Mouse (Mus musculus) embryonic facial prominence, embryonic 13.5 days (tissue): ENCODE measurements around the gene Htr1d. TPM values are rescaled to one million over a fixed set of nuclear protein-coding genes. Genes with fewer than 3 reads are reported as not detected.

Source experiments
- ATAC-seq: fragments of 200-750 bp; cut with Nextera tagmentation; 2 replicates; pipeline ENCODE4 v1.8.0; 2017; ENCODE audit warnings: low read depth; ENCODE audit not compliant: insufficient number of reproducible peaks, insufficient read depth, low FRiP score, low TSS enrichment
- H3K27ac ChIP-seq: fragments of 300-500 bp; sonication (generic); 2 replicates; pipeline ENCODE4 v1.5.1; 2015; ENCODE audit warnings: moderate library complexity, mild to moderate bottlenecking, inconsistent platforms
- H3K27me3 ChIP-seq: fragments of 300-500 bp; sonication (generic); 2 replicates; pipeline ENCODE4 v1.6.1; 2015; ENCODE audit warnings: mild to moderate bottlenecking, inconsistent platforms
- H3K36me3 ChIP-seq: fragments of 300-500 bp; sonication (generic); 2 replicates; pipeline ENCODE4 v1.6.1; 2015; ENCODE audit warnings: mild to moderate bottlenecking, inconsistent platforms
- H3K4me1 ChIP-seq: fragments of 300-500 bp; sonication (generic); 2 replicates; pipeline ENCODE4 v1.6.1; 2015; ENCODE audit warnings: inconsistent platforms
- H3K4me2 ChIP-seq: fragments of 300-500 bp; sonication (generic); 2 replicates; pipeline ENCODE4 v1.6.1; 2015; ENCODE audit warnings: moderate library complexity, mild to moderate bottlenecking, inconsistent platforms
- H3K4me3 ChIP-seq: fragments of 300-500 bp; sonication (generic); 2 replicates; pipeline ENCODE4 v1.5.1; 2015; ENCODE audit warnings: mild to moderate bottlenecking, inconsistent platforms
- H3K9ac ChIP-seq: fragments of 300-500 bp; sonication (generic); 2 replicates; pipeline ENCODE4 v1.6.1; 2015; ENCODE audit warnings: mild to moderate bottlenecking, inconsistent platforms
- H3K9me3 ChIP-seq: fragments of 300-500 bp; sonication (generic); 2 replicates; pipeline ENCODE4 v1.6.1; 2016; ENCODE audit warnings: inconsistent platforms
- WGBS: fragments of 180-500 bp; shearing (Covaris S2); methylation state at CpG from one replicate; pipeline ENCODE4 v1.1.7; 2015; ENCODE audit warnings: mixed read lengths; 5-methylcytosine and 5-hydroxymethylcytosine counted together
- polyA plus RNA-seq: library from polyadenylated mRNA; unstranded; fragments of >200 nt; fragmentation: Nextera tagmentation; extraction: Ambion mirVana; gene quantifications from 2 replicates; pipeline ENCODE4 v1.2.1, GENCODE M21; 2015

Gene Htr1d
- polyA plus RNA-seq, 1 experiment from 2014 or later = 0.56 TPM

- Histone ChIP-seq H3K27me3 (peaks cover 66% of the 10 kb centered on the region), H3K4me2 (peak overlapping the region; percentile 98), H3K4me3 (peak overlapping the region; percentile 58), H3K9ac (peak overlapping the region; percentile 73), H3K4me1 (peaks cover 12% of the 10 kb centered on the region), H3K36me3 (no peaks in the 10 kb centered on the region), H3K9me3 (no peaks in the 10 kb centered on the region), H3K27ac (no peak overlapping the region)
- ATAC-seq = peak; percentile 57; the same call in 1 of the 2 replicates
- 1% methylated on average over 70 of the region's 70 CpGs for WGBS
Observed at GRCm38 (mm10) chr4:136424120-136424999, 1.0 kb downstream of the Htr1d start.

GRCm38 (mm10) chr4:136425000-136425288 lies 1.6 kb downstream of the Htr1d start:
- H3K4me3 ChIP-seq = peak overlapping the region; percentile 58
- peaks cover 61% of the 10 kb centered on the region for H3K27me3 ChIP-seq
- no peaks in the 10 kb centered on the region for H3K9me3 ChIP-seq
- H3K9ac ChIP-seq = peak overlapping the region; percentile 73
- H3K4me2 ChIP-seq = peak overlapping the region; percentile 98
- no peak for ATAC-seq
- H3K36me3 ChIP-seq = no peaks in the 10 kb centered on the region
- no peak overlapping the region for H3K27ac ChIP-seq
- H3K4me1 ChIP-seq = peaks cover 12% of the 10 kb centered on the region
- 3% methylated on average over 15 of the region's 15 CpGs for WGBS

GRCm38 (mm10) chr4:136430609-136431375 lies 7.5 kb downstream of the Htr1d start:
- no peak for ATAC-seq
- H3K4me3 ChIP-seq = no peak overlapping the region
- peak overlapping the region; percentile 2; the same call in 1 of the 2 replicates for H3K27ac ChIP-seq
- H3K4me2 ChIP-seq = no peak overlapping the region
- H3K27me3 ChIP-seq = peaks cover 13% of the 10 kb centered on the region
- H3K9ac ChIP-seq = no peak overlapping the region
- no peaks in the 10 kb centered on the region for H3K9me3 ChIP-seq
- 35% methylated on average over 11 of the region's 11 CpGs for WGBS
- H3K4me1 ChIP-seq = peaks cover 15% of the 10 kb centered on the region
- no peaks in the 10 kb centered on the region for H3K36me3 ChIP-seq

- Histone ChIP-seq H3K4me3 (no peak overlapping the region), H3K4me2 (no peak overlapping the region), H3K9me3 (no peaks in the 10 kb centered on the region), H3K36me3 (no peaks in the 10 kb centered on the region), H3K9ac (no peak overlapping the region), H3K4me1 (peaks cover 15% of the 10 kb centered on the region), H3K27me3 (peaks cover 8% of the 10 kb centered on the region), H3K27ac (no peak overlapping the region)
- 2% methylated on average over 3 of the region's 3 CpGs for WGBS
- no peak for ATAC-seq
Observed at GRCm38 (mm10) chr4:136431376-136431693, 8.0 kb downstream of the Htr1d start.

- Histone ChIP-seq H3K4me1 (peaks cover 15% of the 10 kb centered on the region), H3K27me3 (no peaks in the 10 kb centered on the region), H3K36me3 (no peaks in the 10 kb centered on the region), H3K4me3 (no peak overlapping the region), H3K9me3 (no peaks in the 10 kb centered on the region), H3K27ac (no peak overlapping the region), H3K9ac (no peak overlapping the region), H3K4me2 (no peak overlapping the region)
- ATAC-seq = 0 out of 2 replicates have a peak, but pooled peaks have one; percentile 52
- WGBS = 70% methylated on average over 4 of the region's 4 CpGs
Observed at GRCm38 (mm10) chr4:136434029-136434428, 10.7 kb downstream of the Htr1d start.

- WGBS = 50% methylated on average over 4 of the region's 4 CpGs
- no peak overlapping the region for H3K9ac ChIP-seq
- H3K27me3 ChIP-seq = no peaks in the 10 kb centered on the region
- H3K4me1 ChIP-seq = no peaks in the 10 kb centered on the region
- no peak overlapping the region for H3K4me3 ChIP-seq
- H3K9me3 ChIP-seq = no peaks in the 10 kb centered on the region
- ATAC-seq = no peak
- H3K27ac ChIP-seq = no peak overlapping the region
- H3K36me3 ChIP-seq = no peaks in the 10 kb centered on the region
- H3K4me2 ChIP-seq = no peak overlapping the region
Observed at GRCm38 (mm10) chr4:136439106-136439505, 15.8 kb downstream of the Htr1d start.

GRCm38 (mm10) chr4:136441354-136442043 lies 18.2 kb downstream of the Htr1d start:
- 84% methylated on average over 15 of the region's 15 CpGs for WGBS
- no peaks in the 10 kb centered on the region for H3K36me3 ChIP-seq
- no peak overlapping the region for H3K27ac ChIP-seq
- H3K4me2 ChIP-seq = no peak overlapping the region
- H3K27me3 ChIP-seq = no peaks in the 10 kb centered on the region
- no peak overlapping the region for H3K4me3 ChIP-seq
- ATAC-seq = no peak
- H3K9me3 ChIP-seq = no peaks in the 10 kb centered on the region
- H3K4me1 ChIP-seq = no peaks in the 10 kb centered on the region
- H3K9ac ChIP-seq = no peak overlapping the region

- H3K27me3 ChIP-seq = no peaks in the 10 kb centered on the region
- 77% methylated on average over 4 of the region's 4 CpGs for WGBS
Observed at GRCm38 (mm10) chr4:136444561-136444960, 21.2 kb downstream of the Htr1d start.

GRCm38 (mm10) chr4:136449795-136450194 lies 26.5 kb downstream of the Htr1d start:
- Histone ChIP-seq H3K4me3 (no peak overlapping the region), H3K9me3 (no peaks in the 10 kb centered on the region), H3K27me3 (no peaks in the 10 kb centered on the region), H3K4me2 (no peak overlapping the region), H3K27ac (no peak overlapping the region), H3K4me1 (no peaks in the 10 kb centered on the region; the same call in 1 of the 2 replicates), H3K36me3 (no peaks in the 10 kb centered on the region), H3K9ac (no peak overlapping the region)
- 90% methylated on average over 5 of the region's 5 CpGs for WGBS
- ATAC-seq = no peak

More at GRCm38 (mm10) chr4:136444561-136444960, 21.2 kb downstream of the Htr1d start:
- Histone ChIP-seq H3K36me3 (no peaks in the 10 kb centered on the region), H3K4me1 (no peaks in the 10 kb centered on the region), H3K9ac (no peak overlapping the region), H3K4me3 (no peak overlapping the region), H3K9me3 (no peaks in the 10 kb centered on the region), H3K27ac (no peak overlapping the region), H3K4me2 (no peak overlapping the region)
- ATAC-seq = no peak

GRCm38 (mm10) chr4:136450271-136450670 lies 26.9 kb downstream of the Htr1d start:
- H3K9me3 ChIP-seq = no peaks in the 10 kb centered on the region
- no peak for ATAC-seq
- H3K4me3 ChIP-seq = no peak overlapping the region
- peaks cover 5% of the 10 kb centered on the region for H3K4me1 ChIP-seq
- no peak overlapping the region for H3K9ac ChIP-seq
- no peaks in the 10 kb centered on the region for H3K36me3 ChIP-seq
- 72% methylated on average over 4 of the region's 4 CpGs for WGBS
- H3K27me3 ChIP-seq = no peaks in the 10 kb centered on the region
- H3K4me2 ChIP-seq = no peak overlapping the region
- H3K27ac ChIP-seq = no peak overlapping the region

GRCm38 (mm10) chr4:136451564-136451963 lies 28.2 kb downstream of the Htr1d start:
- Histone ChIP-seq H3K4me3 (no peak overlapping the region), H3K36me3 (no peaks in the 10 kb centered on the region), H3K27ac (no peak overlapping the region), H3K27me3 (no peaks in the 10 kb centered on the region), H3K9ac (no peak overlapping the region), H3K9me3 (no peaks in the 10 kb centered on the region), H3K4me1 (peaks cover 5% of the 10 kb centered on the region), H3K4me2 (no peak overlapping the region)
- WGBS = 32% methylated on average over 6 of the region's 6 CpGs
- ATAC-seq = no peak
